Mouse (Mus musculus) common myeloid progenitor, adult 5-6 weeks (primary cell): ENCODE data around the gene Csad. TPM values are rescaled to one million over a fixed set of nuclear protein-coding genes. Genes with fewer than 3 reads are reported as not detected.

Experiments
- ATAC-seq: replicated peaks from 2 replicates; pipeline ENCODE4 v1.8.0; 2016; ENCODE audit warnings: low read depth, mild to moderate bottlenecking, moderate TSS enrichment, inconsistent platforms; ENCODE audit not compliant: poor library complexity, severe bottlenecking
- total RNA-seq: library from RNA; stranded (forward); fragments of 200-1000, 187-1606 nt; gene quantifications from 2 replicates; pipeline ENCODE4 v1.2.3, GENCODE M21; 2017

Csad gene
- 7.0 and 27.8 TPM in 2 replicates for total RNA-seq

DNA sequence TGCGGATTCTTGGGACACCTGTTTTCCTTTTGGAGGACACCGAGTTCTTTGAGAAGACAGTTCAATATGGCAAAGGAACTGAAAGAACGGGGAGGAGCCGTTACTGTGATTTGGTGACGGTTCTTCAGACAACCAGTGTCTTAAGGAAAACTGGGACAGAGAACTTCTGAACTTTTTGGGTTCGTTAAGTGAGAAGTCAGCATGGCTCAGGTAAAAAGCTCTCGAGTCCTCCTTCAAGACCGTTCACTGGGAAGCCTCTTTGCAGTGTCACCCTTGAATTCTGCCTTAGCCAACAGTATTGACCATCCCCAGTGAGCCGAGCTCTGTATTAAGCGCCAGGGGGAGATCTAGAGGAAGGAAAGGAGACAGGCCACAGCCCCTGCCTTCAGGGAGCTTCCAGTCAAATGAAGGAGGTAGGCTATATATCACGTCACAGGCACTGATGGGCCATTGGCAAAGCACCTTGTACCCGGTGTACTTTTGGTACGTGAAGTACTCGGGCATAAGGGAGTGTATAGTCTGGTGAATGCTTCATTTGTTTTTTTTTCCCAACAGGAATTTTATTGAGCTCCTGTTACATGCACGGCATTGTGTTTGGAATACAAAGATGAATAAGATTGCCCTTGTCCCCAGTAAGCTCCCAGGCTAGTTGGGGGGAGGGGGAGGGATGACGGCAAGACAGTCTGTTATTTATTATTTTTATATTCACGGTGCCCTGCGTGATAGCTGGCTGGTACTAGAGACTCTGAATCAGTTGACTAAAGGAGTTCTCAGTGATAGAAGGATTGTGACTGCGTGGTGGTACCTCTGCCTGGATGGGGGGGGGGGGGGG is at the start of gene Csad:
Gene Csad, minus strand, starts transcription at position 51 of the 832 bp plus-strand sequence.
- ATAC-seq = no peak

DNA sequence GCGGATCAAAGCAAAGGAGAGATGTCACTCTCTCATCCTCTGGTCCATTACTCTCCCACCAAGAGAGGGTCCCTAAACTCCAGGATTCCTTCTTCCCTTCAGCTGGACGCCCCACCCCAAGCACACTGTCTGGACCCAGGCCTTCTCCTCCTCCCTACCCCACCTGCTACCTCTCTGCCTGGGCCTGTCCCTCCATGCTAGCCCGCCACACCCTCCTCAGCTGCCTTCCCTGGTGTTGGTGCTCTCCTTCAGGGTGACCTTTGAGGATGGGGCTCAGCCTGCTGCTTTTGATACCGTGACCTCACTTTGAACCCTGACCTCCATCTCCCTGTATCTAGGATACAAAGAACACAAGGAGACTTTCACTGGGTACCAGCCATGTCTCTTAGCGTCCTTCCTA is 46.0 kb upstream of the Csad start:
- no peak for ATAC-seq

DNA sequence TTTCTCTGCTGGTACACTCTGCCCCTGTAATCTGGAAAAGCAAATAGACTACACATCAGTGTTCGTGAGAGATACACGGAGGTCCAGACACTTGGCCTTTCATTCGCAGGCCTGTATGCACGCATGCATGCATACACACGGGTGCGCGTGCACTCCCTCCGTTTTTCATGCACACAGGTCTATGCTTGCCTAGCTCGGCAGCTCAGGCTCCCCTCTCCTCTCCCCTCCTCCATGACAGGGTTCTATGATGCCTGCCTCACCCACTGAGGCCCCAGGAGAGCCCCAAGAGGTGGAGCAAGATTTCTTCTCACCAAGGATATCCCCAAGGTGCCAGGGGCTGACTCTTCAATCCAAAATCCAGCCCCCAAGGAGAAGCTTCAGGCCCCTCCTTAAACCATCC is 45.4 kb upstream of the Csad start:
- ATAC-seq = no peak

DNA sequence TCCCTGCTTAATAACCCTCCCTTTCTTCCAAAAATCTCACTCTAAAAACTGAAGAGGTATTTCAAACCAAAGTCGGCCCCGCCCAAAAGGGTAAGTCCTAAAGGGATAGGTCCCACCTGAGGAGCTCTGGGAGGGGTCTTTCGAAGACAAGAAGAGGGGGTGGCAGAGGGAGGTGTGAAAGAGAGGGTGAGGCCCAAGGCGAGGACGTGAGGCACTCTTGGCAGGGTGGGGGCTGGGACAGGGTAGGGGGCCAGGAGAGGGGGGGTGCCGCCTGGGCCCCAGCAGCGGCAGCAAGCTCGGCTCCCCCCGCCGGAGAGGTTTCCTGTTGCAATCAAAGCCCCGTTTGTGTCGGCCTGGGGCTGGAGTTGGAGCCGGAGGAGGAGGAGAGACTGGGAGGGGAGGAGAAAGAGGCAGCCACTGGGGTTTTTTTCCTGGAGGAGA is 44.7 kb upstream of the Csad start:
- ATAC-seq = no peak

DNA sequence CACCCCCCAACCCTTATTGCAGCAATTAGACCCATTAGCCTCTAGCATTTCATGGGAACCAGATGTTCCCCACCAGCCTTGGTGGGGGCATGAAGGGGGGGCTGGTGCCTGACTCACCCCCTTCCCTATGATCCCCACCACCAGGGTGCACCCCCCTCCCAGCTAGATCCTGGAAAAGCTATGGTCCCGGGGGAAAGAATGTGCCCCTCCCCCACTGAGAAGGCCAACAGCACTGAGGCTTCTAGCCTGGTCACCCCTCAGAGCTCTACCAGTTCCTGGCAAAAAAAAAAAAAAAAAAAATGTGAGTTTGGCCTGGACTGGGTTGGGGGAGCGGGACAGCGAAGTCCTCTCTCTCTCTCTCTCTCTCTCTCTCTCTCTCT is 44.3 kb upstream of the Csad start:
- no peak for ATAC-seq

DNA sequence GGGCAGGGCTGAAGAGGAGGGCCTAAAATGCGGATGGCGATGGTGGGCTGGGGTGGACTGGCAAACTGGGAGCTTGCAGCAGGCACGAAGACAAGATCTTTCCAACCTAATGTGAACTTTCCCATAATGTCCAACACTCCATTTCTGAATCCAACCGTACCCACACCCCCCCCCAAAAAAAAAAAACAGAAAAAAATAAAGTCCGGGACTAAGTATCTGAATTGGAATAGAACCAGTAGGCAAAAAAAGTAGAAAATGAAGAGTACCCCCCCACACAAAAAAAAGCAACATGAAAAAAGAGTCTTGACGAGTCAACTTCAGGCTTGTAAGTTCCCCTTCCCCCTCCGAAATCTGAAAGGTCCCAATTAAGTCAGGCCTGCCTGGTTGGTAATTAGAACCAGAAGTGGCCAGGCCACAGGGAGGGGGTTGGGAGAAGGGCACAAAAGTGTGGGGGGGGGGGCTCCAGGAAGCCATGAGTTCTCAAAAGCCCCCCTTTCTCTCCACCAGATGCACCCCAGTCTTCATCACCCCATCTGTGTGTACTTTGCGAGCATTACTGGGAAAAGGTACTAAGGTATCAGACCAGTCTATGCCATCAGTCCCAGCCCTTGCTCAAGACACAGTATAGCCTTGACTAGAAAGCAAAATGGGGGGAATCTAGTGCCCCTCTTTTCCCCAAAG is 43.7 kb upstream of the Csad start:
- ATAC-seq = no peak

DNA sequence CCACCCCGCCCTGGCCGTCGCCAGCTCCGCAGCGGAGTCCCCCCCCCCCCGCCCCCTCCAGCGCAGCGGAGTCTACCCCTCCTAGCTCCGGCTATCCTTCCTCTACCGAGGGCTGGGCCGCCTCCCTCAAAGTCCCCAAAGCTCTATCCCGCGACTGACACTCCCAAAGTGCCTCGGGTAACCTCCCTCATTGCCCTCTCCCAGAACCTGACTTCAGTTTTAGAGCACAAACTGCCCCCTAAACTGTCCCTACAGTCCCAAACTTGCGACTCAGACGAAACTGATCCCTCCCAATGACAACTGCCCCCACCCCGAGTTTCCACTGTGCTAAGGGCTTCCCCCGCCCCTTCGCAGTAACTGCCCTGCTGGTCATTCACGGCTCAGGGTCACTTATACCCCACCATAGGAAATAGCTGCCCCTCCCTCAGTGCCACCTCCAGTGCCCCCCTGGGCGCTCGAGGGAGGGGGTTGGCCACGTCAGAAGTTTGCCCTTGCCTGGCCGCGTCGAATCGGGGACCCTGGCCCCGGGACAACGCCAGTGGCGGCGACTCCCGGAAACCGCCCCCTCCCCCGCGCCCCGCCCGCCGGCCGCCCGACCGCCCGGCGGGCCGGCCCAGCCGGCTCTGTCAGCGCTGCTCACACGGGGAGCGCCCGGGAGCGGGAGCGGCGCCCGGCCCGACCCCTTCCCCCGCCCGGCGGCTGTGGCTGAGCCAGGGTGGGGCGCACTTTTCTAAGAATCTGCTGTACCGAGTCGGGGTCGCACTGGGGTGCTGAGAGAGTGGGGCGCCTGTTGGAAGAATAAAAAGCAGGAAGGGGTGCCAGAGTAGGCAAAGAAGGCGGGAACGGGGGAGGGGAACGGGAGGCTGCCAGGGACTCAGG is 43.0 kb upstream of the Csad start:
- peak; percentile 2; the same call in 1 of the 2 replicates for ATAC-seq

DNA sequence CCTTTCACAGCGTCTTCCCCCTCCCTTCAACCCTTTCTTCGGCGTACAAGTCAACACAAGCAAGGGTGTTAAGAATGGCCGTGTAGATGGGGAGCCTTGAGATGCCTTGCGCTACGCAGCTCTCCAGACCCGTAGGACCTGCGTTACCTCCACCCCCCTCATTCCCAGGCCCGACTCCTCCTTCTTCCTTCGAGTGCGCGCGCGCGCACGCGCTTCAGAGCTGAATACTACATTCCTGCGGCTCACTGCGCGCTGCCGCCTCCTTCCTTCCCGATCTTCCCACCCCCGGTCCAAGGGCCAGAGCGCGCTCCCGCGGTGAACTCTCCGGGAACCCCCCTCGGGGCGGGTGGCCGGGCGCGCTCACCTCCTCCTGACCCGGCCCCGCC is 42.3 kb upstream of the Csad start:
- ATAC-seq = peak; percentile 37

DNA sequence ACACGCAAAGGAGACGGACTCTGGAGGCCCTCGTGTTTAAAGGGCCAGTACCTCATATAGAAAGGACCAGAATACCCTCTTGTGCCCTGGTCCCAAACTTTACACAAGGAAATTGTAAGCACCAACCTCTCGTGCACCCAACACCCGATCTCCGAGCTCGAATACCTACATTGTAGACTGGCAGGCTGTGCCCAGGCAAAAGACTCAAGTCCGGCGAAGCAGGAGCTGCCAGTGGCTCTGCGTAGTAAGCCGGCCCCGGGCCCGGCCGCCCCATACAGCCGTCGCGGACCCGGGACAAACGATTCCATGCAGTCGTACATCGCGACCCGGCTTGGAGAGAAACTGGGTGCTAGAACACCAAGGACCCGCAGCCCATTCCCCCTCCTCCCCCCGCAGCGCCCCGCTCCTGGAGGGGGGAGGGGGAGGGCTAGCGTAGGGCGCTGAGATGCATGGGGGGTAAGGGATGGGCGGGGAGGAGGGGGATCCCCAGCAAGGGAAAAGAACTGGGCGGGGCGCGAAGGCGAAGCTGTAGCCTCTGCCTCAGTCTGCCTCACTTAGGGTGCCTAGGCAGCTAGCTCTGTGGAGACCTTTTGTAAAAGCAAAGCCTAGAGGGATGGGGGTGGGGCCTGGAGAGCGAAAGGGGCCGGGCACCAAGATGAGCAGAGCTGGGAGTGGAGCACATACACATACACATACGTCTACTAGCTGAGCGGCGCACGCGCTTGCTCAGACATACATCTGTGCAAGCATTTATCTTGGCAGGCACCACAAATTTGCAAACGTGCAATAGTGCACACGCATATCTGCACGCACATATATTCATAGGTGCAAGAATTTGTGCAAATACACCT is 41.6 kb upstream of the Csad start:
- ATAC-seq = peak; percentile 33

DNA sequence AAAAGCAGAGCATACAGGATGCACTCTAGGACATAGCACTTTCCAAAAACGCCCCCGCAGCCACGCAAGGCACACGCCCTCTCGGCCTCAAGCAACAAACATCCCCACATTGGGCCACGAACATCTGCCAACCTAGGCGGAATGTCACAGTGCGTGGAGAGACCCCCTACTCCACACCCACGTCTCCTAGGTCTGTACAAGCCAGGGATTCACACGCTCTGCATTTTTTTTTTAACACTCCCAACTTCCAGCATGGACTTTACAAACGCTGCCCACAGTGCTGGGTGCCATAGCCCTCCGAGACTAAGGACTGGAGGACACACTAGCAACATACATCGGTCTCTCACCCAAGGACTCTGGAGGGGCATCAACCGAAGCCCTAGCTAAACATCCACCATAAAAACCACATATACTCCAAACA is 40.9 kb upstream of the Csad start:
- ATAC-seq = no peak

DNA sequence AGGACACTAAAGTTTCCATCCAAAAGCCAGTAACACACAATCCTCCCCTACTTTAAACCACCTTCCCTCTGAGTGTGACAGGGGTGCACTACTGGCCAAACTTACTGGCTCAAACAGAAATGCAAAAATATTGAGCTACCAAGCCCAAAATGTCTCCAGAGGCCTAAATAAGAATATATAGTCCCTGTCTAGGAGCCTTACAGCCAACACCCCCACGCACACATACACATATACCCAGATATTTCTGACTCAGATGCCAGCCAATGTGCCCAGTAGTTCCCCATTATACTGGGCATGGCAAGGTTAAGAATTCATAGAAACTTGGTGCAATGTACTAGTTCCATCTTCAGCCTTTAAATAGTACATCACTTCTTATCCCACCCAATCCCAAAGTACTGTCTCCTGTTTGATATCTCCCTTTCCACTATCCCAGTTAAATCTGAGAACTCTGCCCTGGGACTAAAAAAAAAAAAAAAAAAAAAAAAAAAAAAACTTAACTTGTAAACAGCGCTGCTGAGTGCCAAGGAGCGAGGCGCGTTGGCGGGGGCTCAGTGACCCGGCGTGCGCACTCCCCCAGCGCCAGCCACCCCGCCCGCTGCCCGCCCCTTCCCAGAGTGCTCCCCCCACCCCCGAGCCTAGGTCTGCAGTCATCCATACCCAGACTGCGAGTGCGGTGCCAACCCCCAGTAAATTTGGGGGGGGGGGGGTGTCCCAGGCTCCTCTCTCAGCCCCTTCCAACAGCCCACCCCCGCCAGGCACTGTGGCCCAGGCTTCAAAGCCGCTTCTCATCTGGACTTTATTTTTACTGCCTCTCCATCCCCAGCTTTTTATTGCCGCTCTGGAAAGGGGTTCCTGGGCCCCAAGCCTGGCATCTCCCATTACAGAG is 40.0 kb upstream of the Csad start:
- no peak for ATAC-seq

DNA sequence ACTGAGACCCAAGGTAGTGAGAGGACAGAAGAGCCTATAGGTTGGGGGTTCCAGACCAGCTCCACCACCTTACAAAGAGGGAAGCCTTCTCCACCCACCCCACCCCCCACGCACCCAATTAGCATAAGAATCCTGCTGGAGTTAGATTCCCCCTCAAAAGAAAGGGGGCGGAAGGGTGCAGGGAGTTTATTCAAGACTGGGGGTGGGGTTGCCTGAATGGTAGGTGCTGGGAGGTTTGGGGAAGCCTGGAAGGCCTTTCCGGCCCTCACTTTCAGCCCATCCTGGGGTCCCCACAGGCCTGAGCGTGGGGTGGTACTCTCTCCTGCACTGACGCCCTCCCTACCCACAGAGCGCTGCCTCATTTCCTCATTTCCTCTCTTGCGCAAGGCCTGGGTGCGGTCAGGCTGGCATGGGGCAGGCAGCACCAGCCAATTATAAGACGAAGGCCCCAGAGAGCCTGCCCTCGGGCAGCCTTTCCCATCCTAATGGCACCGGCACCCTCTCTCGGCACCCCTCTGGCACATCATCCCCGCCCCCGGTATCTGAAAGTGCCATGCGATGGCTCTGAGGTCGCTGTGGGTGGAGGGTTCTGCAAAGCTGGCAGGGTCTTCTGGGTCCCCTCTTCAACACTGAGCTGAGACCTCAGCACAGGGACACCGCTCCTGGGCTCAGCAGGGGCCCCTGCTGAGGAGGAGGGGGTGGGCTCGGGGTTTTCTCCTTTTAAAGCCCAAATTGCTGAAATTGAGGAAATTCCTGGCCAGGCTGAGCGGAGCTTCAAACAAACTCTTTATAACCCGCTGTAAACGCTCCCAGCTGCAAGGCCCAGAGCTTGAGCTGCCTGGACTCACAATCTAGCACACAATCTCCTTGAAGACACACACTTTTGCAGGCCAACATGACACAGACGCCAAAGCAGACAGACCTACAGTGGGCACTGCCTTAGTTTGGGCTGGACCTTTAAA is 39.0 kb upstream of the Csad start:
- peak; percentile 75 for ATAC-seq

DNA sequence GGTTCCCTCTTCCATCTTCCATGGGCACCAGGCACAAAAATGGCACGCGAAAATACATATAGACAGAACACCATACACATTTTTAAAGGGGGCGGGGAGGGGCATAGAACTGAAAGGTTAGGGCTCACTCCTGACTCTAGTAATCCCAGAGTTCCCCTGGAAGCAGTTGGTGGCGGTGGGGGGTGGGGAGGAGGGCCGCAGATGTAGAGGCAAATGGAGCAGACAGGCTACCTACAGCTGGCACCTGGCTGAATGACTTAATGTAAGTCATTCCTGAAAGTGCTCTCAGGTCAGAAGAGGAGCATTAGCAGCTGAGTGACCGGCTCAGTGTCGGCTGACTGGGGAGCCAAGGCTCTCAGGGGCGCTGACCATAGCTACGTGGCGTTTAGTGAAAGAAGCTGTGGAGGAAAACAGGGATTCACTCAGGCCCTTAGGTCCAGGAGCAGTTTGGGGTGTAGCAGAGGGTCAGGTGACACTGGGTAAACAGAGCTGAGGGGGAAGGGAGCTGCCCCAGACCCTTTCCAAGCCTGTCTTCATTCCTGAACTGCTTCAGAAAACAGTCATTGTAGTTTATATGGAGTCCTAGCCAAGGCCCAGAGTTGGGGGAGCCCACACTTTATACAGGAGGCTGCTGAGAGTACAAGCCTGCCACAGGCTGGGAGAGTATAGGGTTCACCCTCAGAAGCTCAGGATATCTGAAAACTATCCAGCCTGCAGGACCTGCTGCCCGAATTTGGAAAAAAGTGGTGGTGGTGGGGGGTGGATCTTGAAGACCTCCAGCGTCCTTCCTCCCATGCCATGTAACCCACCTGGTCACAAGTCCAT is 38.1 kb upstream of the Csad start:
- ATAC-seq = no peak

DNA sequence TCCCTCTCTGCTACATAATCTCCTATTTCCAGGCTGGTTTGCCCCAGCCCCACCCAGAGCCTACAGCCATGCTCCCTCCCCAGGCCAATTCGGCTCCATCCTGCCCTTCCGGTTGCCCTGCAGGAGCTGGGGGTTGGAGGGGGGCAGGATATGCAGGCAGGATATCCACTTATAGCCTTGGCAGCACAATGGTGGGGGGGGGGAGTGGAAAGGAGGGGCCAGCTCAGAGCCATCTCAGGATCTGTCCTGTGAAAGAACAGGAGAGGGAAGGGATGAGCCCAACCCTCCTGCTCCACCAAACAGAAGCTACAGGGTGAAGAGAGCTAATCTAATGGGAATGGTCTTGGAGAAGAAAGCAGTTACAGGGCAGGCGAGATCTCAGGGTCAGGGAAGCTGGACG is 36.1 kb upstream of the Csad start:
- ATAC-seq = no peak

DNA sequence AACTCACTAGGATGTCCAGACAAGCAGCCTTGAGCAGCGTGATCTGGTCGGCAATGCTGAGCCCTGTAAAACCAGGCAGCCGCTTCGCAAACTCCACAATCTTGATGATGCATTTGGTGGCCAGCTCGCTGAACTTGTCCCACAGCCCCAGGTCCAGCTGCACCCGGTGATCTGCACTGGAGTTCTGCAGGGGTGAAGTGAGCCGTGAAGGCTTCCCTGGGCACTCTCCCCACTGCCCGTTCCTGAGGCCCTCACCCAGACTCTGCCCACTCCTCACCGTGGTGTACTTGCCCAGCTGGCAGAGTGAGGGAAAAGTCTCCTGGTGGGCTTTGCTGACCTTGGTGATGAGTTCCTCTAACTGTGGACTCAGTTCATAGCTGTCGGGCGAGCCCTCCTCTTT is 35.3 kb upstream of the Csad start:
- ATAC-seq = no peak

DNA sequence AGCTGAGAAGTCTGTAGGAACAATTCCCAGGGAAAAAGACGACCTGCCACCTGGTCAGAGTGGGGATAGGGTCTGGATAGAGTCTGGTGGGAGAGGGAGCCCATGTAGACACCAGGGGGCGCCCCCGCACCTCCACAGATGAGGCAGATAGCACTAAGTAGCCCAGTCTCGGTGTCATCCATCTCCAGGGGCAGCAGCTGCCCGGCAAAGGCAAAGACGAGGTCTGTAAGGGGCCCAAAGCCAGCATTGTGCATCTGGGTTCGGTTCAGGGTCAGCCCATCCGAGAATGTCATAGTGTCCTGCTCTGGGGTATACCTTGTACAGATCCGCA is 34.7 kb upstream of the Csad start:
- ATAC-seq = peak; percentile 49
